Comparison of ENCODE assay signal across 27 mouse cellular contexts in the genomic region with DNA sequence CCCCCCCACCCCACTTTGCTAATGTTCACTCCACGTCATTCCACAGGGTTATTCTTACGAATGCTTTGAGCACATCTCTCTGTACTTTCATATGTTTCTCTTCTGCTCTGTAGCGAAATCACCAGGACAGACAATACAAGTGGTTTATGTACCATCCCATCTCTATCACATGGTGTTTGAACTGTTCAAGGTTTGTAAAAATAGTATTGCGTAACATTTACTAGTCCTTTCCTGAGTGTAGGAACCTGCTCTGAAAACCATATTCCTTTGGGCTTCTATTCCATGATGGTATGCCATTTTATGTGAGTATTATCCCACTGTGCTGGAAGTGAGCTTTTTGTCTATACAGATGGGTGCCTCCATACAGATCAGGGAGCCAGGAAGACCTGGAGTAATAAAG.
"Had no signal": no experiment of that assay in that cellular context is flagged by ENCODE, and none has a peak within 500 bp of the region (broad histone marks: within the 10 kb centered on the region; RNA-seq: fewer than 3 reads in every experiment).

No protein-coding gene starts in this region.

- DNase-seq: cerebellum, adult 9-10 months; cerebellum, adult 9-11 months; cerebellum, postnatal 10 days; cerebellum, postnatal 14 days; cerebellum, postnatal 25 days; cerebellum, postnatal 36 days; embryo, embryonic 11 days; forebrain, postnatal 0 days; gastrocnemius, adult 2 months; gastrocnemius, postnatal 10 days; gastrocnemius, postnatal 14 days; gastrocnemius, postnatal 25 days; gastrocnemius, postnatal 36 days; heart, adult 18-20 months; heart, adult 2 months had no signal

- H3K4me2 ChIP-seq: embryonic facial prominence, embryonic 12.5 days; embryonic facial prominence, embryonic 13.5 days; embryonic facial prominence, embryonic 15.5 days; forebrain, embryonic 12.5 days; forebrain, embryonic 13.5 days; forebrain, embryonic 15.5 days had no signal

- H3K36me3 ChIP-seq: forebrain, embryonic 15.5 days had no signal

- ATAC-seq: forebrain, embryonic 13.5 days; forebrain, embryonic 14.5 days; forebrain, embryonic 15.5 days; forebrain, embryonic 16.5 days; forebrain, postnatal 0 days had no signal

- H3K4me1 ChIP-seq: embryonic facial prominence, embryonic 10.5 days; embryonic facial prominence, embryonic 12.5 days; embryonic facial prominence, embryonic 13.5 days; embryonic facial prominence, embryonic 15.5 days; forebrain, embryonic 10.5 days; forebrain, embryonic 12.5 days; heart, embryonic 10.5 days had no signal

- H3K27me3 ChIP-seq: embryonic facial prominence, embryonic 12.5 days; embryonic facial prominence, embryonic 13.5 days; embryonic facial prominence, embryonic 15.5 days; forebrain, embryonic 12.5 days; forebrain, embryonic 13.5 days; forebrain, embryonic 15.5 days had no signal

- H3K4me3 ChIP-seq: embryonic facial prominence, embryonic 10.5 days; embryonic facial prominence, embryonic 12.5 days; embryonic facial prominence, embryonic 13.5 days; embryonic facial prominence, embryonic 15.5 days; erythroblast, embryonic 14.5 days; forebrain, embryonic 10.5 days; forebrain, embryonic 12.5 days; forebrain, embryonic 13.5 days; forebrain, embryonic 15.5 days; gastrocnemius, adult 2 months; heart, adult 2 months; heart, embryonic 10.5 days had no signal

- H3K9me3 ChIP-seq: embryonic facial prominence, embryonic 10.5 days; embryonic facial prominence, embryonic 12.5 days; embryonic facial prominence, embryonic 13.5 days; embryonic facial prominence, embryonic 15.5 days; forebrain, embryonic 10.5 days; forebrain, embryonic 12.5 days; forebrain, embryonic 13.5 days; forebrain, embryonic 15.5 days; heart, embryonic 10.5 days had no signal

- H3K9ac ChIP-seq: embryonic facial prominence, embryonic 12.5 days; embryonic facial prominence, embryonic 13.5 days; embryonic facial prominence, embryonic 15.5 days; forebrain, embryonic 12.5 days; forebrain, embryonic 13.5 days; forebrain, embryonic 15.5 days; forebrain, postnatal 0 days had no signal

- H3K27ac ChIP-seq: embryonic facial prominence, embryonic 10.5 days; embryonic facial prominence, embryonic 12.5 days; embryonic facial prominence, embryonic 13.5 days; embryonic facial prominence, embryonic 15.5 days; forebrain, embryonic 10.5 days; forebrain, embryonic 12.5 days; forebrain, embryonic 13.5 days; forebrain, embryonic 15.5 days; gastrocnemius, adult 2 months; heart, adult 2 months; heart, embryonic 10.5 days had no signal
